Comparison of ENCODE assay signal across 20 mouse cellular contexts in genomic region chr4:148353969-148354368, GRCm38 (mm10).
A peak's percentile ranks its signal among the peaks of the same experiment; 100 is the strongest.
DNase-seq lines count a peak whose midpoint lies in the region; ATAC-seq and TF ChIP-seq lines count a peak whose summit lies in the region.
"Had no signal": no experiment of that assay in that cellular context is flagged by ENCODE, and none has a peak within 500 bp of the region (broad histone marks: within the 10 kb centered on the region; RNA-seq: fewer than 3 reads in every experiment).

No protein-coding gene starts in this region.

- TF ChIP-seq CTCF in testis, adult 2 months (IDR thresholded peaks at IDR 0.05; ENCODE audit: control insufficient read depth, insufficient read depth, insufficient replicate concordance, low read depth, low read length): no peak

- no peak for DNase-seq in testis, postnatal 10 days (ENCODE audit: low spot score)
- DNase-seq in kidney, postnatal 25 days: no peak
- no peak for DNase-seq in urinary bladder, postnatal 25 days (ENCODE audit: low spot score)
- DNase-seq: cerebellum, adult 11 months; gastrocnemius, adult 2 months; kidney, adult 18-20 months; kidney, postnatal 10 days; right cerebral cortex, postnatal 4 days; thymus, postnatal 36 days had no signal

- 58% methylated on average over 3 of the region's 3 CpGs for WGBS in hindbrain, embryonic 13.5 days
- WGBS in hindbrain, embryonic 12.5 days: 78% methylated on average over 3 of the region's 3 CpGs
- WGBS in hindbrain, embryonic 15.5 days: 52% methylated on average over 3 of the region's 3 CpGs

- no peak overlapping the region for H3K4me3 ChIP-seq in hindbrain, embryonic 13.5 days
- no peak overlapping the region for H3K4me3 ChIP-seq in hindbrain, embryonic 12.5 days
- H3K4me3 ChIP-seq in testis, adult 2 months (ENCODE audit: control insufficient read depth, low read depth, low read length): no peak overlapping the region
- H3K4me3 ChIP-seq in hindbrain, embryonic 15.5 days: no peak overlapping the region
- H3K4me3 ChIP-seq: forebrain, embryonic 15.5 days; gastrocnemius, adult 2 months; heart, embryonic 10.5 days; limb, embryonic 15.5 days; liver, embryonic 15.5 days; neural tube, embryonic 13.5 days had no signal

- no peak overlapping the region for H3K4me2 ChIP-seq in hindbrain, embryonic 13.5 days
- no peak overlapping the region for H3K4me2 ChIP-seq in hindbrain, embryonic 12.5 days (replicated peaks)
- H3K4me2 ChIP-seq in hindbrain, embryonic 15.5 days: no peak overlapping the region
- H3K4me2 ChIP-seq: forebrain, embryonic 15.5 days; limb, embryonic 15.5 days; liver, embryonic 15.5 days; neural tube, embryonic 13.5 days had no signal

- peaks cover 4% of the 10 kb centered on the region for H3K9me3 ChIP-seq in hindbrain, embryonic 13.5 days
- 0 out of 2 replicates have a peak, but pooled peaks cover 8% of the 10 kb centered on the region for H3K9me3 ChIP-seq in hindbrain, embryonic 12.5 days (replicated peaks)
- H3K9me3 ChIP-seq in hindbrain, embryonic 15.5 days: no peaks in the 10 kb centered on the region
- H3K9me3 ChIP-seq: heart, embryonic 10.5 days; limb, embryonic 15.5 days had no signal

- H3K27ac ChIP-seq in hindbrain, embryonic 13.5 days: peak overlapping the region; percentile 66
- H3K27ac ChIP-seq in hindbrain, embryonic 12.5 days: no peak overlapping the region
- peak overlapping the region; percentile 8; the same call in 1 of the 2 replicates for H3K27ac ChIP-seq in testis, adult 2 months (ENCODE audit: control insufficient read depth, insufficient read depth, low read depth, low read length)
- H3K27ac ChIP-seq in hindbrain, embryonic 15.5 days (replicated peaks): peak overlapping the region; percentile 27; the same call in 1 of the 2 replicates
- H3K27ac ChIP-seq: forebrain, embryonic 15.5 days; gastrocnemius, adult 2 months; heart, embryonic 10.5 days; limb, embryonic 15.5 days; liver, embryonic 15.5 days; neural tube, embryonic 13.5 days; stomach, postnatal 0 days had no signal

- H3K27me3 ChIP-seq in hindbrain, embryonic 13.5 days: no peaks in the 10 kb centered on the region
- H3K27me3 ChIP-seq in hindbrain, embryonic 12.5 days: no peaks in the 10 kb centered on the region
- H3K27me3 ChIP-seq in testis, adult 2 months (ENCODE audit: control insufficient read depth, insufficient read depth, low read length): no peaks in the 10 kb centered on the region
- H3K27me3 ChIP-seq in hindbrain, embryonic 15.5 days: no peaks in the 10 kb centered on the region
- H3K27me3 ChIP-seq: forebrain, embryonic 15.5 days; limb, embryonic 15.5 days; liver, embryonic 15.5 days; neural tube, embryonic 13.5 days had no signal

- no peak for TF ChIP-seq POLR2A in testis, adult 2 months (IDR thresholded peaks at IDR 0.05; ENCODE audit: control insufficient read depth, low read depth, low read length)

- H3K36me3 ChIP-seq in hindbrain, embryonic 13.5 days: no peaks in the 10 kb centered on the region
- H3K36me3 ChIP-seq in hindbrain, embryonic 12.5 days: no peaks in the 10 kb centered on the region
- H3K36me3 ChIP-seq in testis, adult 2 months (ENCODE audit: control insufficient read depth, insufficient read depth, low read length): no peaks in the 10 kb centered on the region
- no peaks in the 10 kb centered on the region for H3K36me3 ChIP-seq in hindbrain, embryonic 15.5 days
- H3K36me3 ChIP-seq: forebrain, embryonic 15.5 days; heart, embryonic 10.5 days; limb, embryonic 15.5 days; liver, embryonic 15.5 days; neural tube, embryonic 13.5 days had no signal

- peaks cover 15% of the 10 kb centered on the region for H3K4me1 ChIP-seq in hindbrain, embryonic 13.5 days (replicated peaks)
- H3K4me1 ChIP-seq in hindbrain, embryonic 12.5 days: peaks cover 12% of the 10 kb centered on the region
- H3K4me1 ChIP-seq in testis, adult 2 months (ENCODE audit: control insufficient read depth, insufficient read depth, low read length): no peaks in the 10 kb centered on the region; the same call in 1 of the 2 replicates
- peaks cover 30% of the 10 kb centered on the region for H3K4me1 ChIP-seq in hindbrain, embryonic 15.5 days (replicated peaks)
- H3K4me1 ChIP-seq: heart, embryonic 10.5 days; limb, embryonic 15.5 days; liver, embryonic 15.5 days had no signal

- 0 out of 2 replicates have a peak, but pooled peaks have one; percentile 18 for ATAC-seq in hindbrain, embryonic 13.5 days (ENCODE audit: low FRiP score)
- no peak for ATAC-seq in hindbrain, embryonic 12.5 days (ENCODE audit: low FRiP score)
- peak; percentile 50; the same call in 1 of the 2 replicates for ATAC-seq in hindbrain, embryonic 15.5 days (ENCODE audit: low FRiP score, low read depth)
- ATAC-seq: forebrain, embryonic 15.5 days; lung, postnatal 0 days had no signal

- H3K9ac ChIP-seq in hindbrain, embryonic 13.5 days: no peak overlapping the region
- no peak overlapping the region for H3K9ac ChIP-seq in hindbrain, embryonic 12.5 days
- no peak overlapping the region for H3K9ac ChIP-seq in hindbrain, embryonic 15.5 days
- H3K9ac ChIP-seq: forebrain, embryonic 15.5 days; limb, embryonic 15.5 days; liver, embryonic 15.5 days; neural tube, embryonic 13.5 days had no signal
